Mouse (Mus musculus): ENCODE results near the gene Zfp503.

Zfp503 gene

GRCm38 (mm10) chr14:21993251-21994060 is 4.1 kb upstream of the Zfp503 start:
- DNase-seq (ENCODE audit: low read depth, low spot score): no peak

DNA sequence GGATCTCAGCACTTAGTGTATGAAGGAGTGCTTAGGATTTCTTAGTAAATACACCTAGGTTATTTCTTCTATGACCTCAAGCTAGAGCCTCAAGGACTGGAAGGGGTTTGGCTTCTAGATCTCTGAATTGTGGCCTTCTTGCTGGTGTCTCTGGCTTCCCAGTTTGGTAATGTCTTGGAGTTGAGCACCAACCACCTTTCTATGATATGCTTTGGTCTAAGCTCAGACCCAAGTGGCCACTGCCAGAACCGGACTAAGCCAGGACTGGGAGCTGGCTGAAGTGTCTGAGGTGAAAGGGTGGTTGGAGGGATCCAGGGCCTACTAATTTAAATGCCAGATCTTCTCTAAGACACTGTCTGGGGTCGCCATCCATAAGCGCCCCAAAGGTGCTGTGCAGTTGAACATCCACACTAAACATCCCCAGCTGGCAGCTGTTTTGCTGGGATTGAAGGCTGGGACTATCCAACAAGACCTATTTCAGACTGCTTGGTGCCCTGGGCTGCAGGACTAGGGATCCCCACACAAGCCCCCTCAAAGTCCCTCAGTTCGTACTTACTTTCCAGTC is 3.0 kb upstream of the Zfp503 start:
- no peak for DNase-seq (ENCODE audit: low read depth, low spot score)

GRCm38 (mm10) chr14:21991856-21992255 is 2.5 kb upstream of the Zfp503 start:
- no peak for DNase-seq (ENCODE audit: low read depth, low spot score)

DNA sequence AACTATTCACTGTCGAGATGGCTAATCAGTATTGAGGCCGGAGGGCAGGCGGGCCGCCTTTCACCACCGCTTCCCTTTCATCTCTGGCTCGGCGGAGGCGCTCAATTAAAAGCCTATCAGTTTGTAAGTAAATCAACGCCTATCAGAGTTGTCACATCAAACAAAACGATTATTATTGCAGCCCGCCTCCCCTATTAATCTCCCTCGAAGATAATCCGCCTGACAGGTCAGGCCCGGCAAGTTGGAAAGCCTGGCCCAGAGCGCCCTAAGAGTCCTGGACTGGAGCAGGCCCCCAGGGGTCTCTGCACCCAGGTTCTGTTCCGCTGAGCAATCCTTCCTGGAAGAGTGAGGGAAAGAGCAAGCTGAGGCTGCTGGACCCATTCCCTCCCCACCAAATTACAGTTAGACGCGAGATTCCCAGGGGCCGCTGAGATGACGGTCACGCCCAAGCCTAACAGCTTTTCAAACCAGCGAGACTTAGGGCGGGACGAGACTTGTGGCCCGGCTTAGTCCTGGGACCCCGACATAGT is 1.9 kb upstream of the Zfp503 start:
- DNase-seq (ENCODE audit: low read depth, low spot score): peak; percentile 77

GRCm38 (mm10) chr14:21990321-21991021 is 1.1 kb upstream of the Zfp503 start:
- DNase-seq (ENCODE audit: low read depth, low spot score): peak; percentile 36

- peak; percentile 39 for DNase-seq (ENCODE audit: low read depth, low spot score)
These were observed 667 bp downstream of the Zfp503 start for GRCm38 (mm10) chr14:21988577-21989290.

GRCm38 (mm10) chr14:21987660-21988576 is 1.5 kb downstream of the Zfp503 start:
- DNase-seq (ENCODE audit: low read depth, low spot score): peak; percentile 92

GRCm38 (mm10) chr14:21986733-21987659 is 2.4 kb downstream of the Zfp503 start:
- DNase-seq (ENCODE audit: low read depth, low spot score): no peak

- peak; percentile 57 for DNase-seq (ENCODE audit: low read depth, low spot score)
These were observed 3.2 kb downstream of the Zfp503 start for GRCm38 (mm10) chr14:21985981-21986732.

DNA sequence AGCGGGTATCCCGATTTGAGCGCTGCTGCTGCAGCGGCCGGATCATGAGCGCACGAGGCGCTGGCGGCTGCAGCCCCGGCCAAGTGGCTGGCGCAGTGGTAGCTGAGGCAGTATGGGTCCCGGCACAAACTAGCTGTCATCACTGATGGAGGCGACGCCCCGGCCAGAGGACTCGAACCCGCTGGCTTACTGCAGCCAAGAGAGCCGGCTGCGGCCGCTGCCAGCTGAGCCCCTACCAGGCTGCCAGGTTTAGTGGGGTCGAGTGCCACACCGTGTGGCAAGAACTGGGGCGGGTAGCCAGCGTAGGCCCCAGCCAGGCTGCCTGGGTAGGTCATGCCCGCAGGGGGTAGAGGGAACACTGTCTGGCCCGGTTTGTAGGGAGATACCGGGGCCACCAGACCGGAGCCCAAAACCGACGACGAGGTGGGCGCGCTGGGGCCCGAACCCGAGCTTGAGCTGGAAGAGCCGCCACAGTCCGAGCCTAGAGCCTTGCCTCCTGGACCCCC is 3.9 kb downstream of the Zfp503 start:
- DNase-seq (ENCODE audit: low read depth, low spot score): peak; percentile 27

DNA sequence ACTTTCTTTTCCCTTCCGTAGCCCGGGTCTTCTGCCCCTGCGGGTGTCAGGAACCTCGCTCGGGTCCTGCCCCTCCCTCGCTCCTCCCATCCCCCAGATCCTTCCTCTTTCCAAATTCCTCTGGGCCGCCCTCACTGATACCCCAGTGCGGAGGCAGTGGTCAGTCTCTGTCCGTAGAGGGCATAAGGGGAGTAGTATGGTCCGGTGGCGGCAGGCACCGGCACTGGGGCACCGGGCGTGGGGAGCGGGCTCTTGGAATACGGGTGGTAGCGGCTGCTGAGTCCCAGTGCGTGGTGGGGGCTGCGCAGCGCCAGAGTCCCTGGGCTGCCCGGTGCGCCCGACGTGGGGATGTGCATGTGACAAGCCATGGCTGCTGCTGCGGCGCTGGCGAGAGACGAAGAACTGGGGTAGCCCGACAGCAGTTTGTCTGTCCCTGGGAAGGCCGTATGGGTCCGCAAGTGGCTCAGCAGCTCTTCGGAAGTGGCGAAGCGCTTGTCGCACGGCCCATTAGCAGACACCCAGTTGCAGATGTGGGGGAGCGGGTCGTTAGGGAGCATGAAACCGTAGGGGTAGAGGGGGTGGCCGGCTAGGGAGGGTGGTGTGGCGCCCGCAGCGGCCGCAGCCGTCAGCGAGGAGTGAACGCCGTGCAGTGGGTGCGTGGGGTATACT is 4.5 kb downstream of the Zfp503 start:
- DNase-seq (ENCODE audit: low read depth, low spot score): peak; percentile 22

- DNase-seq (ENCODE audit: low read depth, low spot score): no peak
These were observed 5.3 kb downstream of the Zfp503 start for GRCm38 (mm10) chr14:21983950-21984730.

- DNase-seq (ENCODE audit: low read depth, low spot score): no peak
These were observed 6.0 kb downstream of the Zfp503 start for GRCm38 (mm10) chr14:21983311-21983949.

DNA sequence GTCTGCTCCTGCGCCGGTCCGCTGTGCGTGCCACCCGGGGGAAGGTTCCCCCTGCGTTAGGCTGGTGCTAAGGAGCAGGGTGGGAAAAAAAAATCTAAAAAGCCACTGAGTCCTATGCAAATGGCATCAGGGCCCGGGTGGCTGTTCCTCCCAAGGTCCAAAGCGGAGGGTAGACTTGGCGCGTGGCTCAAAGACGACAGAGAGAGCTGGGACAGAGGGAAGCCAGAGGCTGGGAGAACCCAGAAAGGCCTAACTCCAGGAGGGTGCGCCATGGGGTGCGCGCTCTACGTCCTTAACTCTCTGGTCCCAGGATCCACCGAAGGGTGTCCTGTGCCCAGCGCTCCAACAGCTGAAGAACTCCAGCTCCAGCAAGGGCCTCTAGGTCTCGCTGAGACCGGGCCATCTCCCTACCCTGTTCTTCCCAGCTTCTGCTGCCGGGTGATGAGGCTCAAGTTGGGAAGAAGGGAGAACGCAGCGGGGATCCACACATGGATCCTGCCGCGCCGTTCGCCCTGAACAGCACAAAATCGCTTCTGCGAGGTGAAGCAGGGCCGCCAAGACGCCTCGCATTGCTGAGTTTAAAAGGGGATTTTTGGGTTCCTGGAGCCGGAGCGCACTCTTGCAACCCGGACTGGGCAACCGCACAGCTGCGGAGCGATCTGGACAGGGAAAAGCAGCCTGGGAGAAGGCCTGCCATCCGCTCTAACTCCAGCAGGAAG is 6.7 kb downstream of the Zfp503 start:
- peak; percentile 29 for DNase-seq (ENCODE audit: low read depth, low spot score)

DNA sequence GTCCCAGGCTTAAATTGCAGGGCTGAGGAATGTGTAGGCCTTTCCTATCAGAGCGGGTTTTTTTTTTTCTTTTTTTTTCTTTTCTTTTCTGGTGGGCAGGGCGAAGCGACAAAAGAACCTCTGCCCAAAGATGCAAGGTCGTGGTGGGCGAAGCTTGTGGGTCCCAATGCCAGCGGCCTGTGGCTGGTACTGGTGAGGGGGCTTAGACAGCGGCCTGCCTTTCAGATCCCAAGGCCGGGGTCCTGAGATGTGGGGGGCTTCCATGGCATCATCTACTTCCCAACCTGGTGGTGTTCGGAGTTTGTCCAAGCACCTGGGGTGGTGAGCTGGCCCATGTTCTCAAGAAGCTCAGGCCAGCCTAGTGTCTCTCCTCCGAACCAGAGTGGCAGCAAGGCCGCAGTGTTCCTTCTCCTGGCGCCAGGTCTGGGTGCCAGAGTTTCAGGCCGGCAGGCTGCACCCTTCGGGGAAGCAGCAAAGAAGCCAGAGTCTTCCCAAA is 7.3 kb downstream of the Zfp503 start:
- no peak for DNase-seq (ENCODE audit: low read depth, low spot score)

DNA sequence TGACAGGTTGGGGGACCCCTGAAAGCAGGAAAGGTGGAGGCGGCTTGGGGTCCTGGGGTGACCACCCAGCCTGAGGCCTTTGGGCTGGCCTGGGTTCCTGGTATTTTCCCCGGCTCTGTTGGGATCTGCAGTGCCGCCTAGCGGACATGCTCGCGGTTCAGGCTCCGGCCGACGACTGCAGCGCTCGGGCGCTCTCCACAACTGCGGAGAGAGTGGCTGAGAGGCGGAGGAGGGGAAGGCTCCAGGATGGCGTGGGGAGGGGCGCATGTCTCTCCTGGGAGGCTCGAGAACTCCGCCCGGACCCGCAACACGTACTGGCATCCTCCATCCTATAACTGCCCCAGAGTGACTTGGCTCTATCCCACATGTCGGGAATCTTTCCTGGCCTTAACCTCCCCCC is 7.9 kb downstream of the Zfp503 start:
- peak; percentile 81 for DNase-seq (ENCODE audit: low read depth, low spot score)
